Mouse (Mus musculus): ENCODE measurements around the gene Ajuba. TPM values are rescaled to one million over a fixed set of nuclear protein-coding genes. Genes with fewer than 3 reads are reported as not detected.

The Ajuba gene
- total and polyA plus RNA-seq, 3 experiments, result 0.08 TPM; not detected in 1

- TF ChIP-seq CTCF (IDR thresholded peaks at IDR 0.05 in 2 of 3, conservative IDR thresholded peaks at IDR 0.05 in 1 of 3; ENCODE audit: control insufficient read depth in 1 of 3, insufficient read depth in 1 of 3, low read depth in 2 of 3, low read length in 3 of 3, poor library complexity in 1 of 3, severe bottlenecking in 1 of 3), result peak; percentile 50 to 72 (median 68); a peak in 5 of 6 replicates
- no peak for TF ChIP-seq SIN3A (IDR thresholded peaks at IDR 0.05; ENCODE audit: low read length)
- no peak for TF ChIP-seq MYB (IDR thresholded peaks at IDR 0.05; ENCODE audit: low read depth, low read length)
- no peak for TF ChIP-seq NRF1 (IDR thresholded peaks at IDR 0.05; ENCODE audit: insufficient read depth, low read depth, low read length, poor library complexity, severe bottlenecking)
- TF ChIP-seq POLR2A (IDR thresholded peaks at IDR 0.05; ENCODE audit: control insufficient read depth in 1 of 2, insufficient read depth in 1 of 2, low read depth in 1 of 2, low read length in 2 of 2, poor library complexity in 1 of 2), result no peak
- TF ChIP-seq ZC3H11A (IDR thresholded peaks at IDR 0.05; ENCODE audit: low read depth, low read length), result peak; percentile 52; the same call in 1 of the 2 replicates
- no peak for TF ChIP-seq BHLHE40 (IDR thresholded peaks at IDR 0.05; ENCODE audit: borderline replicate concordance, low read depth, low read length)
- TF ChIP-seq ZKSCAN1 (IDR thresholded peaks at IDR 0.05; ENCODE audit: low read depth, low read length), result no peak
- TF ChIP-seq POLR2AphosphoS2 (IDR thresholded peaks at IDR 0.05; ENCODE audit: low read length), result no peak
- no peak for TF ChIP-seq GATA1 (IDR thresholded peaks at IDR 0.05; ENCODE audit: low read depth, low read length)
These were observed 32.6 kb upstream of the Ajuba start (continued) for GRCm38 (mm10) chr14:54609962-54610361.

GRCm38 (mm10) chr14:54609245-54609644 lies 31.9 kb upstream of the Ajuba start:
- Histone ChIP-seq H3K4me1 (ENCODE audit: control insufficient read depth in 1 of 2, insufficient read depth in 2 of 2, low read length in 2 of 2) (peaks cover 0 to 8% of the 10 kb centered on the region in 2 experiments; a peak in 2 of 4 replicates), H3K27ac (ENCODE audit: control insufficient read depth, low read depth, low read length) (no peak overlapping the region), H3K27me3 (ENCODE audit: control insufficient read depth in 1 of 2, insufficient read depth in 2 of 2, low read length in 2 of 2) (no peaks in the 10 kb centered on the region), H3K79me2 (ENCODE audit: control insufficient read depth, insufficient read depth, low read length, poor library complexity) (peaks cover 2% of the 10 kb centered on the region; the same call in 1 of the 2 replicates), H3K4me3 (ENCODE audit: control insufficient read depth in 1 of 2, insufficient read depth in 1 of 2, low read depth in 2 of 2, low read length in 2 of 2) (no peak overlapping the region), H3K9me3 (replicated peaks; ENCODE audit: insufficient read depth, low read length) (no peaks in the 10 kb centered on the region), H3K36me3 (ENCODE audit: control insufficient read depth in 1 of 2, insufficient read depth in 2 of 2, low read length in 2 of 2) (peaks cover 3 to 6% of the 10 kb centered on the region in 2 experiments; a peak in 3 of 4 replicates), H3K9ac (ENCODE audit: control insufficient read depth, low read depth, low read length, poor library complexity, severe bottlenecking) (no peak overlapping the region)
- DNase-seq (ENCODE audit: low read depth, low spot score), result no peak
- TF ChIP-seq SMC3 (IDR thresholded peaks at IDR 0.05; ENCODE audit: low read depth, low read length) (no peak), TCF12 (IDR thresholded peaks at IDR 0.05; ENCODE audit: low read depth, low read length) (no peak), BHLHE40 (IDR thresholded peaks at IDR 0.05; ENCODE audit: borderline replicate concordance, low read depth, low read length) (no peak)

DNA sequence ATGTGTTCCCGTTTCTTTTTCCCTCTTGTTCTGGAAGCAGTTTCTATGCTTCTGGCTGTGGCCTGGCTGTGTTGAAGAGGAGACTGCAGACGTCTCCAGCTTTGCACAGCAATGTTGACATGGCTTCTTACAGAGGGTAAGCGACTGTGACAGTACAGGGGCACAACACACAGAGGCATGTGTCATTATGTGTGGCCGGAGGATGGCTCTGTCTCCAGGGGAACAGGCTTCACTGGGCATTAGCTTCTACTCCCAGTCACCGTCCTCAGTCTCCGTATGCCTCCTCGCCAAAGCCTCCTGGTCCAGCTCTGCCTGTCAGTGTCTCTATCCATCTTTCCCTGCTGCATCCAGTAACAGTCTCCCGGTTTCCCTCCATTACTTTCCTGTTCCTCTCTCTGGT lies 29.9 kb upstream of the Ajuba start:
- H3K27ac ChIP-seq (ENCODE audit: control insufficient read depth, low read depth, low read length), result no peak overlapping the region
- TF ChIP-seq USF1 (IDR thresholded peaks at IDR 0.05; ENCODE audit: low read depth, low read length) (no peak), GATA1 (IDR thresholded peaks at IDR 0.05; ENCODE audit: low read depth, low read length) (no peak), JUND (IDR thresholded peaks at IDR 0.05; ENCODE audit: low read depth, low read length) (no peak), UBTF (IDR thresholded peaks at IDR 0.05; ENCODE audit: borderline replicate concordance, insufficient read depth, low read depth, low read length) (no peak), SMC3 (IDR thresholded peaks at IDR 0.05; ENCODE audit: low read depth, low read length) (no peak), TBP (IDR thresholded peaks at IDR 0.05; ENCODE audit: low read depth, low read length) (no peak), ZC3H11A (IDR thresholded peaks at IDR 0.05; ENCODE audit: low read depth, low read length) (no peak), ZKSCAN1 (IDR thresholded peaks at IDR 0.05; ENCODE audit: low read depth, low read length) (no peak), CTCF (IDR thresholded peaks at IDR 0.05 in 2 of 3, conservative IDR thresholded peaks at IDR 0.05 in 1 of 3; ENCODE audit: control insufficient read depth in 1 of 3, insufficient read depth in 1 of 3, low read depth in 2 of 3, low read length in 3 of 3, poor library complexity in 1 of 3, severe bottlenecking in 1 of 3) (no peak), MYB (IDR thresholded peaks at IDR 0.05; ENCODE audit: low read depth, low read length) (no peak), TAL1 (IDR thresholded peaks at IDR 0.05; ENCODE audit: low read length) (no peak), POLR2AphosphoS2 (IDR thresholded peaks at IDR 0.05; ENCODE audit: low read length) (no peak), RAD21 (IDR thresholded peaks at IDR 0.05; ENCODE audit: low read depth, low read length) (no peak)
- no peak overlapping the region for H3K9ac ChIP-seq (ENCODE audit: control insufficient read depth, low read depth, low read length, poor library complexity, severe bottlenecking)
- H3K4me1 ChIP-seq (ENCODE audit: control insufficient read depth in 1 of 2, insufficient read depth in 2 of 2, low read length in 2 of 2), result peaks cover 2 to 15% of the 10 kb centered on the region in 2 experiments; a peak in 2 of 4 replicates
- H3K36me3 ChIP-seq (ENCODE audit: control insufficient read depth in 1 of 2, insufficient read depth in 2 of 2, low read length in 2 of 2), result peaks cover 2 to 16% of the 10 kb centered on the region in 2 experiments; a peak in 3 of 4 replicates
- H3K9me3 ChIP-seq (replicated peaks; ENCODE audit: insufficient read depth, low read length), result no peaks in the 10 kb centered on the region
- H3K27me3 ChIP-seq (ENCODE audit: control insufficient read depth in 1 of 2, insufficient read depth in 2 of 2, low read length in 2 of 2), result no peaks in the 10 kb centered on the region
- H3K4me3 ChIP-seq (ENCODE audit: control insufficient read depth in 1 of 2, insufficient read depth in 1 of 2, low read depth in 2 of 2, low read length in 2 of 2), result no peak overlapping the region
- DNase-seq (ENCODE audit: low read depth, low spot score), result no peak
- H3K79me2 ChIP-seq (ENCODE audit: control insufficient read depth, insufficient read depth, low read length, poor library complexity), result peaks cover 3% of the 10 kb centered on the region; the same call in 1 of the 2 replicates
